Mouse (Mus musculus) midbrain, embryonic 14.5 days (tissue): ENCODE results near the gene Pcgf6. TPM values are rescaled to one million over a fixed set of nuclear protein-coding genes. Genes with fewer than 3 reads are reported as not detected.
A peak's percentile ranks its signal among the peaks of the same experiment; 100 is the strongest.
"Not testable (repeated sequence)": the region's sequence is repeated elsewhere in the genome, so short reads cannot be mapped to it uniquely, and the experiment has no call there.

Experiments
- ATAC-seq: fragments of 200-750 bp; cut with Nextera tagmentation; 2 replicates; pipeline ENCODE4 v1.8.0; 2017; ENCODE audit warnings: moderate number of reproducible peaks, moderate library complexity; ENCODE audit not compliant: low FRiP score, low TSS enrichment
- DNase-seq: peaks from one replicate; pipeline ENCODE4 v3.0.0-alpha.2; 2015
- H3K27ac ChIP-seq: fragments of 300-500 bp; sonication (generic); replicated peaks from 2 replicates; pipeline ENCODE4 v1.5.1; 2014; ENCODE audit warnings: mild to moderate bottlenecking, low read depth, low read length, moderate library complexity
- H3K27me3 ChIP-seq: fragments of 300-500 bp; sonication (generic); 2 replicates; pipeline ENCODE4 v1.6.1; 2014; ENCODE audit warnings: low read length, control low read depth, mixed read lengths; ENCODE audit not compliant: control insufficient read depth, insufficient read depth
- H3K36me3 ChIP-seq: fragments of 300-500 bp; sonication (generic); 2 replicates; pipeline ENCODE4 v1.6.1; 2014; ENCODE audit warnings: low read length, control low read depth; ENCODE audit not compliant: control insufficient read depth, insufficient read depth
- H3K4me1 ChIP-seq: fragments of 300-500 bp; sonication (generic); 2 replicates; pipeline ENCODE4 v1.6.1; 2014; ENCODE audit warnings: mild to moderate bottlenecking, antibody characterized with exemption, low read length, control low read depth; ENCODE audit not compliant: control insufficient read depth, insufficient read depth
- H3K4me2 ChIP-seq: fragments of 300-500 bp; sonication (generic); 2 replicates; pipeline ENCODE4 v1.6.1; 2014; ENCODE audit warnings: mild to moderate bottlenecking, low read length, moderate library complexity
- H3K4me3 ChIP-seq: fragments of 300-500 bp; sonication (generic); replicated peaks from 2 replicates; pipeline ENCODE4 v1.5.1; 2014; ENCODE audit warnings: low read depth, low read length
- H3K9ac ChIP-seq: fragments of 300-500 bp; sonication (generic); replicated peaks from 2 replicates; pipeline ENCODE4 v1.6.1; 2014; ENCODE audit warnings: mild to moderate bottlenecking, low read length, moderate library complexity
- H3K9me3 ChIP-seq: fragments of 300-500 bp; sonication (generic); 2 replicates; pipeline ENCODE4 v1.6.1; 2016; ENCODE audit warnings: low read length, control low read depth, mixed read lengths; ENCODE audit not compliant: control insufficient read depth
- WGBS: fragments of 180-500 bp; shearing (Covaris S2); extraction: QIAGEN DNeasy Blood & Tissue Kit; methylation state at CpG from one replicate; pipeline ENCODE4 v1.1.7; 2014; 5-methylcytosine and 5-hydroxymethylcytosine counted together
- polyA plus RNA-seq: library from polyadenylated mRNA; unstranded; fragments of >200 nt; fragmentation: Nextera tagmentation; extraction: Ambion mirVana; gene quantifications from 2 replicates; pipeline ENCODE4 v1.2.1, GENCODE M21; 2014

The Pcgf6 gene
- polyA plus RNA-seq, 1 experiment from 2014 or later: 33.6 TPM

DNA sequence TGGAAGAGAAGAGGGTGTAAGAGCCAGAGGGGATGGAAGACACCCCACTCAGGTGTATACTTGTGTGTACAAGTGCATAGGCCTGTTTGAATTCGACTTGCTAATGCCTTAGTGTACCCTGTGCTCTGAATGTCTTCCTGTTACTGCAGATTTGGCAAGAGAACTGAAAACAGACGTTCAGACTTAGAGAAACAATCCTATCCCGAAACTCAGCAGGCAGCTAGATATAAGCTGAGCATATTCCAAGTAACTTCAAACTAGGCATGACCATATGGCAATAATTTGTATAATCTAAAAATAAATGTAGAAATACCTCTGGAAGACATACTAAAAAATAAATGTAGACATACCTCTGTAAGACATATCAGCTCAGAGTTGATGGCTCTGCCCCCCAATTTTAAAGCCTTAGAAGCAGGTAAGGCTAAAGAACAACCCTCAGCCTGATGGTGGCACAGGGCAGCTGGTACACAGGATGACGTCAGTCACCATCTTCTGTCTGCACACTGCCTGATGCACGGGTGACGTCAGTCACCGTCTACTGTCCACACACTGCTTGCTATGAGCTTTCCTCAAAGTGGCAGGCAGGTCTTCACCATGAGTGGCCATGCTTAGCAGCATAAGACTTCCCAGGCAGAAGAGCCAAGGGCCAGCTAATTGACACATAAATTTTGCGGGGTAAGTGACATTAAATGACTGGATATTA lies 52.4 kb downstream of the Pcgf6 start:
- Histone ChIP-seq H3K27me3 (no peaks in the 10 kb centered on the region), H3K27ac (no peak overlapping the region), H3K4me1 (no peaks in the 10 kb centered on the region), H3K9me3 (no peaks in the 10 kb centered on the region), H3K4me2 (no peak overlapping the region), H3K36me3 (no peaks in the 10 kb centered on the region), H3K9ac (no peak overlapping the region), H3K4me3 (no peak overlapping the region)
- WGBS: 82% methylated on average over 8 of the region's 8 CpGs
- DNase-seq (no peak), ATAC-seq (no peak)

DNA sequence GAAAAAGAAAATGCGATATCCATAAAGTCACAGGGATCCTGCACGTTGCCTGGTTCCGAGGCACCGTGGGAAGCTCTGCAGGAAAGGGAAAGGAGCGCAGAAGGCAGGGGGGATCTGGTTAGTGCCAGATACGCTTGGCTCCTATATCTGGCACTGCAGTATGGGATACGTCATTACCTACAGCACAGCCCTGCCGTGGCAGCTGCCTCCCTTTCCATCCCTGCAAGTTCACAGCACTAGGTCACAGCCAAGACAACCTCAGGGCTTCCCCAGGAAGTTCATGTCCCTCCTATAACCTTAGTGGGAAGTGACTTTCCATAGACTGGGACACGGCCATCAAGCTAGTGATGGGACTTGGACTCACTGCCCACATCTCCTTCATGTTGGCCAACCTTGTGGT lies 54.6 kb downstream of the Pcgf6 start:
- DNase-seq (no peak), ATAC-seq (no peak)
- H3K36me3 ChIP-seq: no peaks in the 10 kb centered on the region
- no peak overlapping the region for H3K4me2 ChIP-seq
- H3K4me1 ChIP-seq: no peaks in the 10 kb centered on the region
- WGBS: 87% methylated on average over 9 of the region's 9 CpGs
- H3K27me3 ChIP-seq: no peaks in the 10 kb centered on the region
- no peak overlapping the region for H3K9ac ChIP-seq
- no peak overlapping the region for H3K27ac ChIP-seq
- H3K9me3 ChIP-seq: no peaks in the 10 kb centered on the region
- H3K4me3 ChIP-seq: no peak overlapping the region

- not testable (repeated sequence) for H3K4me3 ChIP-seq, DNase-seq, H3K4me2 ChIP-seq, H3K36me3 ChIP-seq, H3K27ac ChIP-seq, H3K27me3 ChIP-seq, H3K9ac ChIP-seq, H3K4me1 ChIP-seq, ATAC-seq, H3K9me3 ChIP-seq
- WGBS: 62% methylated on average over 4 of the region's 4 CpGs
These were observed 58.4 kb downstream of the Pcgf6 start for GRCm38 (mm10) chr19:46992329-46992728.

- H3K27me3 ChIP-seq: no peaks in the 10 kb centered on the region
- DNase-seq (peak; percentile 90), ATAC-seq (no peak)
- 11% methylated on average over 5 of the region's 5 CpGs for WGBS
- no peaks in the 10 kb centered on the region for H3K36me3 ChIP-seq
- H3K27ac ChIP-seq: no peak overlapping the region
- no peak overlapping the region for H3K9ac ChIP-seq
- no peaks in the 10 kb centered on the region for H3K9me3 ChIP-seq
- H3K4me3 ChIP-seq: no peak overlapping the region
- H3K4me2 ChIP-seq: no peak overlapping the region
- 0 out of 2 replicates have a peak, but pooled peaks cover 2% of the 10 kb centered on the region for H3K4me1 ChIP-seq
These were observed 59.6 kb downstream of the Pcgf6 start for GRCm38 (mm10) chr19:46991145-46991544.

DNA sequence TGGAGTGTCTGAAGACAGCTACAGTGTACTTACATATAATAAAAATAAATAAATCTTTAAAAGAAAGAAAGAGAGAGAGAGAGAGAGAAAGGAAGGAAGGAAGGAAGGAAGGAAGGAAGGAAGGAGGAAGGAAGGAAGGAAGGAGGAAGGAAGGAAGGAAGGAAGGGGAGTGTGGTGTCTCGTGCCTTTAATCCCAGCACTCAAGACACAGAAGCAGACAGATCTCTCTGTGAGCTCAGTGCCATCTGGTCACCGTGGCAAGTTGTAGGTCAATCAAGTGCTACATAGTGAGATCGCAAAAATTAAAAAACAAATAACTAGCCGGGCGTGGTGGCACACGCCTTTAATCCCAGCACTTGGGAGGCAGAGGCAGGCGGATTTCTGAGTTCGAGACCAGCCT lies 60.1 kb downstream of the Pcgf6 start:
- not testable (repeated sequence) for H3K4me3 ChIP-seq, ATAC-seq, H3K4me2 ChIP-seq, H3K9ac ChIP-seq, H3K27me3 ChIP-seq, H3K36me3 ChIP-seq, H3K9me3 ChIP-seq, DNase-seq, H3K4me1 ChIP-seq, H3K27ac ChIP-seq
- WGBS: 76% methylated on average over 8 of the region's 8 CpGs

- no peak overlapping the region for H3K27ac ChIP-seq
- no peak for DNase-seq
- no peak overlapping the region for H3K9ac ChIP-seq
- H3K36me3 ChIP-seq: no peaks in the 10 kb centered on the region
- H3K27me3 ChIP-seq: no peaks in the 10 kb centered on the region
- H3K4me3 ChIP-seq: no peak overlapping the region
- H3K4me1 ChIP-seq: 0 out of 2 replicates have a peak, but pooled peaks cover 2% of the 10 kb centered on the region
- 87% methylated on average over 3 of the region's 3 CpGs for WGBS
- no peak for ATAC-seq
- no peak overlapping the region for H3K4me2 ChIP-seq
- H3K9me3 ChIP-seq: no peaks in the 10 kb centered on the region
These were observed 60.6 kb downstream of the Pcgf6 start for GRCm38 (mm10) chr19:46990153-46990518.

- 75% methylated on average over 20 of the region's 20 CpGs for WGBS
These were observed 61.1 kb downstream of the Pcgf6 start for GRCm38 (mm10) chr19:46989479-46990152.

GRCm38 (mm10) chr19:46988231-46989087 lies 62.2 kb downstream of the Pcgf6 start:
- Histone ChIP-seq H3K27ac (no peak overlapping the region), H3K36me3 (no peaks in the 10 kb centered on the region), H3K9me3 (no peaks in the 10 kb centered on the region), H3K4me2 (no peak overlapping the region), H3K4me3 (no peak overlapping the region), H3K4me1 (0 out of 2 replicates have a peak, but pooled peaks cover 2% of the 10 kb centered on the region), H3K27me3 (no peaks in the 10 kb centered on the region), H3K9ac (no peak overlapping the region)
- WGBS: 44% methylated on average over 16 of the region's 16 CpGs
- DNase-seq: no peak
- ATAC-seq: no peak

More at GRCm38 (mm10) chr19:46989479-46990152, 61.1 kb downstream of the Pcgf6 start:
- Histone ChIP-seq H3K4me2 (no peak overlapping the region), H3K9ac (no peak overlapping the region), H3K27ac (no peak overlapping the region), H3K36me3 (no peaks in the 10 kb centered on the region), H3K27me3 (no peaks in the 10 kb centered on the region), H3K4me3 (no peak overlapping the region), H3K9me3 (no peaks in the 10 kb centered on the region), H3K4me1 (0 out of 2 replicates have a peak, but pooled peaks cover 2% of the 10 kb centered on the region)
- ATAC-seq: no peak
- no peak for DNase-seq
